ENCODE assay signal across 14 mouse cellular contexts in genomic region chr10:20257721-20258720, GRCm38 (mm10). TPM values are rescaled to one million over a fixed set of nuclear protein-coding genes. Genes with fewer than 3 reads are reported as not detected.
DNase-seq lines count a peak whose midpoint lies in the region; ATAC-seq and TF ChIP-seq lines count a peak whose summit lies in the region.
"Had no signal": no experiment of that assay in that cellular context is flagged by ENCODE, and none has a peak within 500 bp of the region (broad histone marks: within the 10 kb centered on the region; RNA-seq: fewer than 3 reads in every experiment).

No protein-coding gene starts in this region.

- TF ChIP-seq POLR2A in kidney, adult 2 months (IDR thresholded peaks at IDR 0.05; ENCODE audit: low read depth, low read length): no peak

- TF ChIP-seq CTCF in liver, postnatal 0 days (IDR thresholded peaks at IDR 0.05; ENCODE audit: low read depth): no peak
- no peak for TF ChIP-seq CTCF in kidney, adult 2 months (conservative IDR thresholded peaks at IDR 0.05; ENCODE audit: insufficient read depth, insufficient read length, low read depth, low read length)
- no peak for TF ChIP-seq CTCF in stomach, postnatal 0 days (IDR thresholded peaks at IDR 0.05; ENCODE audit: low read depth)

- no peaks in the 10 kb centered on the region for H3K36me3 ChIP-seq in liver, embryonic 13.5 days
- 0 out of 2 replicates have a peak, but pooled peaks cover 5% of the 10 kb centered on the region for H3K36me3 ChIP-seq in liver, postnatal 0 days (replicated peaks; ENCODE audit: insufficient read depth, low read length)
- H3K36me3 ChIP-seq in kidney, adult 2 months (ENCODE audit: control insufficient read depth, insufficient read depth, low read length): no peaks in the 10 kb centered on the region
- no peaks in the 10 kb centered on the region for H3K36me3 ChIP-seq in liver, embryonic 16.5 days (ENCODE audit: control insufficient read depth, insufficient read depth)
- no peaks in the 10 kb centered on the region for H3K36me3 ChIP-seq in stomach, postnatal 0 days (ENCODE audit: control insufficient read depth, insufficient read depth, low read length)
- H3K36me3 ChIP-seq: forebrain, embryonic 15.5 days; heart, embryonic 12.5 days had no signal

- peaks cover 17% of the 10 kb centered on the region for H3K4me1 ChIP-seq in liver, embryonic 13.5 days (replicated peaks)
- H3K4me1 ChIP-seq in liver, postnatal 0 days (ENCODE audit: insufficient read depth): no peaks in the 10 kb centered on the region
- no peaks in the 10 kb centered on the region; the same call in 1 of the 2 replicates for H3K4me1 ChIP-seq in kidney, adult 2 months (ENCODE audit: control insufficient read depth, insufficient read depth, low read length)
- peaks cover 3% of the 10 kb centered on the region; the same call in 1 of the 2 replicates for H3K4me1 ChIP-seq in liver, embryonic 16.5 days (ENCODE audit: control insufficient read depth, low read depth, low read length)
- H3K4me1 ChIP-seq in stomach, postnatal 0 days (replicated peaks; ENCODE audit: control insufficient read depth, insufficient read depth): no peaks in the 10 kb centered on the region
- H3K4me1 ChIP-seq: forebrain, embryonic 15.5 days had no signal

- no peaks in the 10 kb centered on the region for H3K9me3 ChIP-seq in liver, embryonic 13.5 days (replicated peaks)
- no peaks in the 10 kb centered on the region for H3K9me3 ChIP-seq in liver, postnatal 0 days (ENCODE audit: low read length)
- H3K9me3 ChIP-seq in liver, embryonic 16.5 days (replicated peaks; ENCODE audit: control insufficient read depth, low read length): no peaks in the 10 kb centered on the region
- H3K9me3 ChIP-seq in stomach, postnatal 0 days (ENCODE audit: control insufficient read depth, low read length): no peaks in the 10 kb centered on the region
- H3K9me3 ChIP-seq: forebrain, embryonic 15.5 days; heart, embryonic 12.5 days had no signal

- no peak overlapping the region for H3K4me3 ChIP-seq in liver, embryonic 13.5 days (replicated peaks)
- no peak overlapping the region for H3K4me3 ChIP-seq in liver, postnatal 0 days (ENCODE audit: low read depth, low read length)
- no peak overlapping the region for H3K4me3 ChIP-seq in kidney, adult 2 months (ENCODE audit: insufficient read depth, low read depth, low read length)
- no peak overlapping the region for H3K4me3 ChIP-seq in liver, embryonic 16.5 days (ENCODE audit: low read depth, low read length)
- no peak overlapping the region for H3K4me3 ChIP-seq in stomach, postnatal 0 days (ENCODE audit: low read depth, low read length)
- H3K4me3 ChIP-seq: forebrain, embryonic 15.5 days; heart, embryonic 12.5 days had no signal

- no peak for TF ChIP-seq EP300 in liver, postnatal 0 days (IDR thresholded peaks at IDR 0.05; ENCODE audit: low read depth)
- no peak for TF ChIP-seq EP300 in stomach, postnatal 0 days (optimal IDR thresholded peaks at IDR 0.05)

- no peak overlapping the region for H3K27ac ChIP-seq in liver, embryonic 13.5 days
- no peak overlapping the region for H3K27ac ChIP-seq in liver, postnatal 0 days (ENCODE audit: low read depth)
- H3K27ac ChIP-seq in kidney, adult 2 months (ENCODE audit: insufficient read depth, low read depth, low read length): no peak overlapping the region; the same call in 1 of the 2 replicates
- no peak overlapping the region for H3K27ac ChIP-seq in liver, embryonic 16.5 days (ENCODE audit: low read length)
- no peak overlapping the region for H3K27ac ChIP-seq in stomach, postnatal 0 days (replicated peaks)
- H3K27ac ChIP-seq: forebrain, embryonic 15.5 days had no signal

- no peak overlapping the region for H3K4me2 ChIP-seq in liver, embryonic 13.5 days
- H3K4me2 ChIP-seq in liver, postnatal 0 days (ENCODE audit: low read depth, low read length): no peak overlapping the region
- H3K4me2 ChIP-seq in liver, embryonic 16.5 days (ENCODE audit: low read depth, low read length): no peak overlapping the region
- no peak overlapping the region for H3K4me2 ChIP-seq in stomach, postnatal 0 days (replicated peaks; ENCODE audit: low read depth)
- H3K4me2 ChIP-seq: forebrain, embryonic 15.5 days; heart, embryonic 12.5 days had no signal

- H3K27me3 ChIP-seq in liver, embryonic 13.5 days: no peaks in the 10 kb centered on the region
- no peaks in the 10 kb centered on the region for H3K27me3 ChIP-seq in liver, postnatal 0 days (ENCODE audit: insufficient read depth, low read length)
- no peaks in the 10 kb centered on the region for H3K27me3 ChIP-seq in kidney, adult 2 months (replicated peaks; ENCODE audit: control insufficient read depth, insufficient read depth, low read length)
- H3K27me3 ChIP-seq in liver, embryonic 16.5 days (ENCODE audit: control insufficient read depth, insufficient read depth, low read depth, low read length): no peaks in the 10 kb centered on the region
- H3K27me3 ChIP-seq in stomach, postnatal 0 days (ENCODE audit: control insufficient read depth, insufficient read depth, low read length): no peaks in the 10 kb centered on the region
- H3K27me3 ChIP-seq: forebrain, embryonic 15.5 days; heart, embryonic 12.5 days had no signal

- ATAC-seq in liver, embryonic 13.5 days (ENCODE audit: low read depth): 0 out of 2 replicates have a peak, but pooled peaks have one; percentile 34
- no peak for ATAC-seq in liver, postnatal 0 days
- peak; percentile 45; the same call in 1 of the 2 replicates for ATAC-seq in liver, embryonic 16.5 days (ENCODE audit: low read depth)
- no peak for ATAC-seq in stomach, postnatal 0 days (ENCODE audit: low FRiP score, low TSS enrichment)
- ATAC-seq: forebrain, embryonic 15.5 days; intestine, postnatal 0 days had no signal

- no peak overlapping the region for H3K9ac ChIP-seq in liver, embryonic 13.5 days
- no peak overlapping the region for H3K9ac ChIP-seq in liver, postnatal 0 days (replicated peaks)
- H3K9ac ChIP-seq in liver, embryonic 16.5 days (ENCODE audit: low read depth, low read length): no peak overlapping the region
- no peak overlapping the region for H3K9ac ChIP-seq in stomach, postnatal 0 days (ENCODE audit: low read length)
- H3K9ac ChIP-seq: forebrain, embryonic 15.5 days; heart, embryonic 12.5 days had no signal

- no peak for DNase-seq in liver, embryonic 13.5 days
- DNase-seq in liver, postnatal 0 days: no peak
- peak; percentile 76 for DNase-seq in kidney, adult 2 months
- no peak for DNase-seq in natural killer cell, adult 2 months (ENCODE audit: low spot score in 2 of 2)
- no peak for DNase-seq in spleen, adult 18-20 months
- no peak for DNase-seq in stomach, postnatal 0 days (ENCODE audit: low spot score)
- DNase-seq: cerebellum, adult 11-12 months; gastrocnemius, postnatal 25 days; layer of hippocampus, postnatal 36 days; left cerebral cortex, postnatal 4 days had no signal

- 79% methylated on average over 15 of the region's 15 CpGs for WGBS in liver, embryonic 13.5 days (ENCODE audit: insufficient replicate concordance)
- 81% methylated on average over 15 of the region's 15 CpGs for WGBS in liver, postnatal 0 days (ENCODE audit: insufficient replicate concordance)
- WGBS in kidney, adult 2 months: 73% methylated on average over 15 of the region's 15 CpGs
- 73% methylated on average over 15 of the region's 15 CpGs for WGBS in liver, embryonic 16.5 days (ENCODE audit: insufficient replicate concordance)
- 79% methylated on average over 15 of the region's 15 CpGs for WGBS in stomach, postnatal 0 days

RNA-seq across cellular contexts. Expression of gene Bclaf1, which starts 54.2 kb away (rescaled TPM):
- 57.1 and 68.8 TPM in 2 replicates for polyA plus RNA-seq in liver, embryonic 13.5 days (2015; fragmentation: Nextera tagmentation; extraction: Ambion mirVana)
- 27.0 and 33.8 TPM in 2 replicates for polyA plus RNA-seq in liver, postnatal 0 days (2015; fragmentation: Nextera tagmentation; extraction: Ambion mirVana)
- 11.3 and 13.5 TPM in 2 replicates for polyA plus RNA-seq in kidney, adult 2 months (2012; rRNA removed)
- polyA plus RNA-seq in liver, embryonic 16.5 days (2015; fragmentation: Nextera tagmentation; extraction: Ambion mirVana): 40.9 and 42.5 TPM in 2 replicates
- 36.7 and 39.4 TPM in 2 replicates for polyA plus RNA-seq in stomach, postnatal 0 days (2015; fragmentation: Nextera tagmentation; extraction: Ambion mirVana)

Comparison
In these comparisons a context has a peak if more than half of its experiments do, and no peak if none do; other contexts are left out.
1. ATAC-seq: peak in liver, embryonic 13.5 days (single experiment) and liver, embryonic 16.5 days (single experiment); none in liver, postnatal 0 days (single experiment) and stomach, postnatal 0 days (single experiment).